Mouse (Mus musculus) G1E (cell line): Measurements from ENCODE around the gene Atad3a.

ENCODE experiments used
- CTCF ChIP-seq: IDR thresholded peaks from 2 replicates; pipeline ENCODE4 v1.5.1; 2012; ENCODE audit warnings: low read depth, low read length, inconsistent platforms, mixed read lengths
- POLR2AphosphoS5 ChIP-seq: IDR thresholded peaks from 2 replicates; pipeline ENCODE4 v1.6.1; 2012; ENCODE audit warnings: low read depth, low read length, inconsistent platforms; ENCODE audit not compliant: insufficient replicate concordance
- TAL1 ChIP-seq: conservative IDR thresholded peaks from 2 replicates; pipeline ENCODE4 v1.6.1; 2012; ENCODE audit warnings: low read depth, low read length, inconsistent platforms, mixed read lengths

DNA sequence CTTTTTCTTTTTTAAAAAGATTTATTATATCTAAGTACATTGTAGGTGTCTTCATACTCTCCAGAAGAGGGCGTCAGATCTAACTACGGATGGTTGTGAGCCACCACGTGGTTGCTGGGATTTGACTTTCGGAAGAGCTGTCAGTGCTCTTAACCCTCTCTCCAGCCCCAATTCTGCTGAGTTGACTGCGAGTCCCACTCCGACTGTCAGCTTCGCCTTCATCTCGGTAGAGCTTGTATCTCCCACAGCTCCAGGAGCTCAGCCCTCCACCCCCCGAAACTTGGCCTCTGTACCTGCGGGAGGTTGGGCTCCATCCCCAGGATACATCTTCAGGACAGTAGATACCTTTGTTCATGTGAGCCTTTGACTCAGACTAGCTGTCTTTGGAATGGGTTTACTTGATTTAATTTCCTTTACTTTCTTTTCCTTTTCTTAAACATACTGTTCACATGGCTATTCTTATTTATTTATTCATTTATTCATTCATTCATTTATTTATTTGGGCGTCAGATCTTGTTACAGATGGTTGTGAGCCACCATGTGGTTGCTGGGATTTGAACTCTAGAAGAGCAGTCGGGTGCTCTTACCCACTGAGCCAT lies 41.9 kb upstream of the Atad3a start, which contains the start of gene Mrpl20:
- no peak for TF ChIP-seq CTCF
- no peak for TF ChIP-seq TAL1
- TF ChIP-seq POLR2AphosphoS5, result no peak
